Mouse (Mus musculus) myocyte (in vitro differentiated cells): ENCODE data around the gene Lbx1. TPM values are rescaled to one million over a fixed set of nuclear protein-coding genes. Genes with fewer than 3 reads are reported as not detected.

ENCODE experiments used
- H3K27me3 ChIP-seq: one replicate; pipeline ENCODE4 v1.6.1; 2011; ENCODE audit not compliant: control insufficient read depth, insufficient read depth, insufficient read length
- H3K36me3 ChIP-seq: one replicate; pipeline ENCODE4 v1.6.1; 2011; ENCODE audit not compliant: control insufficient read depth, insufficient read depth
- H3K4me2 ChIP-seq: one replicate; pipeline ENCODE4 v1.6.1; 2011; ENCODE audit warnings: low read depth, control low read depth
- H3K4me3 ChIP-seq: one replicate; pipeline ENCODE4 v1.5.1; 2011; ENCODE audit warnings: mild to moderate bottlenecking, control low read depth, moderate library complexity
- H3K79me2 ChIP-seq: one replicate; pipeline ENCODE4 v1.6.1; 2011; ENCODE audit not compliant: control insufficient read depth, insufficient read depth
- H3ac ChIP-seq: one replicate; pipeline ENCODE4 v1.6.1; 2011; ENCODE audit not compliant: control insufficient read depth, insufficient read length
- CEBPB ChIP-seq: IDR thresholded peaks from 2 replicates; pipeline ENCODE4 v1.6.1; 2011; ENCODE audit warnings: mild to moderate bottlenecking, moderate library complexity; ENCODE audit not compliant: poor library complexity, insufficient read depth, severe bottlenecking
- E2F4 ChIP-seq: IDR thresholded peaks from one replicate; pipeline ENCODE4 v1.6.1; 2011; ENCODE audit warnings: mild to moderate bottlenecking, control low read depth, moderate library complexity; ENCODE audit not compliant: insufficient read depth
- MAX ChIP-seq: IDR thresholded peaks from one replicate; pipeline ENCODE4 v1.6.1; 2011; ENCODE audit warnings: low read depth, mild to moderate bottlenecking, control low read depth
- MYOD1 ChIP-seq, 3 experiments: IDR thresholded peaks; one replicate each; pipeline ENCODE4 v1.6.1; 2011; ENCODE audit warnings: control low read depth in 2 of 3, low read depth in 2 of 3, mild to moderate bottlenecking in 2 of 3, moderate library complexity in 1 of 3; ENCODE audit not compliant: insufficient read length in 2 of 3, control insufficient read depth in 1 of 3
- MYOG ChIP-seq, 3 experiments: IDR thresholded peaks; one replicate each; pipeline ENCODE4 v1.6.1; 2011; ENCODE audit warnings: control low read depth in 2 of 3, low read depth in 2 of 3, mild to moderate bottlenecking in 2 of 3; ENCODE audit not compliant: insufficient read length in 2 of 3, control insufficient read depth in 1 of 3, insufficient read depth in 1 of 3
- POLR2A ChIP-seq: IDR thresholded peaks from one replicate; pipeline ENCODE4 v1.6.1; 2011; ENCODE audit warnings: low read depth, mild to moderate bottlenecking, control low read depth, moderate library complexity; ENCODE audit not compliant: insufficient read length
- POLR2AphosphoS2 ChIP-seq: IDR thresholded peaks from one replicate; pipeline ENCODE4 v1.6.1; 2011; ENCODE audit warnings: low read depth, control low read depth; ENCODE audit not compliant: insufficient read length
- REST ChIP-seq: IDR thresholded peaks from one replicate; pipeline ENCODE4 v1.6.1; 2011; ENCODE audit warnings: mild to moderate bottlenecking, control low read depth, moderate library complexity; ENCODE audit not compliant: insufficient read depth, insufficient read length
- SRF ChIP-seq: IDR thresholded peaks from one replicate; pipeline ENCODE4 v1.6.1; 2011; ENCODE audit warnings: low read depth; ENCODE audit not compliant: control insufficient read depth, insufficient read length
- TCF12 ChIP-seq: IDR thresholded peaks from one replicate; pipeline ENCODE4 v1.6.1; 2011; ENCODE audit warnings: mild to moderate bottlenecking, control low read depth; ENCODE audit not compliant: poor library complexity, insufficient read depth, severe bottlenecking
- TCF3 ChIP-seq: IDR thresholded peaks from one replicate; pipeline ENCODE4 v1.6.1; 2011; ENCODE audit warnings: low read depth, control low read depth; ENCODE audit not compliant: insufficient read length
- USF1 ChIP-seq: IDR thresholded peaks from one replicate; pipeline ENCODE4 v1.6.1; 2011; ENCODE audit warnings: low read depth, mild to moderate bottlenecking, control low read depth, moderate library complexity
- polyA plus RNA-seq: library from polyadenylated mRNA; unstranded; fragments of >200 nt; fragmentation: generic; extraction: Trizol; gene quantifications from one replicate; pipeline ENCODE4 v1.2.1, GENCODE M21; 2012; ENCODE audit warnings: missing spikeins

Lbx1 gene
- polyA plus RNA-seq, 1 experiment = 0.22 TPM

- TF ChIP-seq MYOG (IDR thresholded peaks at IDR 0.05; ENCODE audit: control insufficient read depth in 1 of 3, insufficient read depth in 1 of 3, insufficient read length in 2 of 3, low read depth in 2 of 3) = no peak
- no peak for TF ChIP-seq SRF
- no peak for TF ChIP-seq TCF12
- no peak for TF ChIP-seq POLR2A
- TF ChIP-seq USF1 = no peak
- no peak for TF ChIP-seq CEBPB
- no peak for TF ChIP-seq MAX
- no peak for TF ChIP-seq E2F4
- no peak for TF ChIP-seq TCF3
- TF ChIP-seq POLR2AphosphoS2 = no peak
- TF ChIP-seq MYOD1 (IDR thresholded peaks at IDR 0.05; ENCODE audit: control insufficient read depth in 1 of 3, insufficient read length in 2 of 3, low read depth in 2 of 3) = no peak
- H3K4me3 ChIP-seq = no peak overlapping the region
- no peak overlapping the region for H3K4me2 ChIP-seq
- no peaks in the 10 kb centered on the region for H3K36me3 ChIP-seq
- H3K79me2 ChIP-seq = no peaks in the 10 kb centered on the region
- H3ac ChIP-seq = no peak overlapping the region
- H3K27me3 ChIP-seq = peaks cover 93% of the 10 kb centered on the region
These were observed 5.4 kb downstream of the Lbx1 start for GRCm38 (mm10) chr19:45230201-45230611.

DNA sequence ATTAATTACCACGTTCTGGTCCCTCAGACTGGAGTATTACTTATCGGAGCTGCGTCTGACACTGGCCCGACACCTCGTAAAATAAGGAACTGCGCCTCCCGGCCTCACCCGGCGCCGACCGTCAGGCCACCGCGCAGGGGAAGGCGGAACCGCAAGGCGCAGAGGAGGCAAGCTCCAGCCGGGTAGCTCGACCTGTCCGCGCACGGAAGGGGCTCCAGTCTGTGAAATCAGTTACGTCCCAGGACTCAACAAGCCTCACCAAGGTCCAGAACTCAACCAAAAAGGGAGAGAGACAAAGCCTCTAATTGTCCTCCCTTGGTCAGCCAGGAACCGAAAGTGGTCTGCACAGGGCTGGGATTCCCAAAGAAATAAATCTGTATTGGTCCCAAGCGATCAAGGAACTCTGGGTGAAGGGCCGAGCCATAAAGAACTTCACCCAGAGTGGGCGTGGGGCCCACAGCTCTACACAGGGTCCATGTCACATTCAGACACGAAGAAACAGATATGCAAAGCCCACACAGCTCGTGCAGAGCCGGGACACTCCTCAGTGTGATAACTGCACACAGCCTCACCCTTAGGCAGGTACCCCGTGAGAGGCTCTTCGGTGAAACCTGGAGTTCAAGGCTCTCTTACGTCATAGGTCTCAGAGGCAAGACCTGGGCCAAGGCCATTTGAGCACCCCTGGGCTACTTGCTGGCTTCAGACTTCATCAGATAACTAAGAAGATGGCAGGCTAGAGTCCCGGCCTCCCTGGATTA is 6.1 kb downstream of the Lbx1 start:
- peaks cover 92% of the 10 kb centered on the region for H3K27me3 ChIP-seq
- TF ChIP-seq USF1 (no peak), TCF12 (no peak), REST (no peak), TCF3 (no peak), SRF (no peak), CEBPB (no peak), MYOG (IDR thresholded peaks at IDR 0.05; ENCODE audit: control insufficient read depth in 1 of 3, insufficient read depth in 1 of 3, insufficient read length in 2 of 3, low read depth in 2 of 3) (no peak), E2F4 (no peak), POLR2A (no peak), MAX (no peak), MYOD1 (IDR thresholded peaks at IDR 0.05; ENCODE audit: control insufficient read depth in 1 of 3, insufficient read length in 2 of 3, low read depth in 2 of 3) (no peak), POLR2AphosphoS2 (no peak)
- no peak overlapping the region for H3ac ChIP-seq
- H3K4me2 ChIP-seq = peak overlapping the region; percentile 47
- no peaks in the 10 kb centered on the region for H3K79me2 ChIP-seq
- no peaks in the 10 kb centered on the region for H3K36me3 ChIP-seq
- H3K4me3 ChIP-seq = no peak overlapping the region

DNA sequence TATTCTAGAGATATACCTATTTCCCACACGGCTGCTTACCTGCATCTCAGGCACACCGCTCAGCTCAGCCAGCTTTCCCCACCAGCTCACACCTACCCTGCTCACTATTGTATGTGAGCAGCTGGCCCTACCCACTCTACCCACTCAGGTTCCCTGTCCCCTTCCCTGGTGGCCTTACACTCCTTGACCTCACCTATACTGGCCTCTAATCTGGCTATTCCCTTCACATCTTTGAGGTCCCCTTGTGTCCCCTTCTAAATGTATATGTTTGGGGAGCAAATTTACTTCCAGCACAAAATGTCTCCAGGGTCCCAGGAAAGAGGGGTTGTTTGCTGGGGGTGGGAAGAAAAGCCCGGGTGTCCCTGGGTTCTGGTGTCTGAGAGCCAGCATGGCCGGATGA is 6.8 kb downstream of the Lbx1 start:
- Histone ChIP-seq H3K4me3 (no peak overlapping the region), H3K27me3 (peaks cover 91% of the 10 kb centered on the region), H3ac (no peak overlapping the region), H3K36me3 (no peaks in the 10 kb centered on the region), H3K79me2 (no peaks in the 10 kb centered on the region), H3K4me2 (no peak overlapping the region)
- no peak for TF ChIP-seq MYOD1 (IDR thresholded peaks at IDR 0.05; ENCODE audit: control insufficient read depth in 1 of 3, insufficient read length in 2 of 3, low read depth in 2 of 3)
- no peak for TF ChIP-seq SRF
- no peak for TF ChIP-seq POLR2A
- no peak for TF ChIP-seq REST
- no peak for TF ChIP-seq POLR2AphosphoS2
- TF ChIP-seq CEBPB = no peak
- no peak for TF ChIP-seq USF1
- TF ChIP-seq MAX = no peak
- no peak for TF ChIP-seq E2F4

- TF ChIP-seq USF1 = no peak
- no peak for TF ChIP-seq TCF12
- no peak for TF ChIP-seq CEBPB
- no peak for TF ChIP-seq POLR2A
- TF ChIP-seq MYOD1 (IDR thresholded peaks at IDR 0.05; ENCODE audit: control insufficient read depth in 1 of 3, insufficient read length in 2 of 3, low read depth in 2 of 3) = no peak
- no peak for TF ChIP-seq POLR2AphosphoS2
- no peak overlapping the region for H3K4me2 ChIP-seq
- no peak overlapping the region for H3ac ChIP-seq
- peaks cover 85% of the 10 kb centered on the region for H3K27me3 ChIP-seq
- no peaks in the 10 kb centered on the region for H3K79me2 ChIP-seq
- no peak overlapping the region for H3K4me3 ChIP-seq
- no peaks in the 10 kb centered on the region for H3K36me3 ChIP-seq
These were observed 7.5 kb downstream of the Lbx1 start for GRCm38 (mm10) chr19:45228097-45228496.

DNA sequence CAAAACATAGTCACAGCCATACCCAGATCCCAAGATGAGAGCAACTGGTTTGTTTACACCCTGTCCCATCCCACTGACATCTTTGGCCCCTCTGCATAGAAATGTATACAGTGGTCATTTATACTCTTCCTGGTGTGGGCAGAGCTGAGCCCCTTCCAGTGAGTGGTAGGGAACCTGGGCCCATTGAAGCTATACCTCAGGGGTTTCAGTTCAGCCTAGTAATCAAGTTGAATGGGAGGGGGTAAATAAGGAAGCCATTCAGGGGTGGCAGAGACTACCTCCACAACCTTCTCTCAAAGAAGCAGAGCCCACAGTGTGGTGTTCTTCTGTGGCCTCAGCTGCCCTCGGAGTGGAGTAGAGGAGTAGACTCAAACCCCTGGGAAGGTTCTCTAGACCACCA is 7.9 kb downstream of the Lbx1 start:
- TF ChIP-seq TCF12 (no peak), CEBPB (no peak), SRF (no peak)
- peaks cover 81% of the 10 kb centered on the region for H3K27me3 ChIP-seq
- H3K4me3 ChIP-seq = no peak overlapping the region
- H3ac ChIP-seq = no peak overlapping the region
- no peaks in the 10 kb centered on the region for H3K79me2 ChIP-seq
- no peak overlapping the region for H3K4me2 ChIP-seq
- H3K36me3 ChIP-seq = no peaks in the 10 kb centered on the region
